Mouse (Mus musculus): ENCODE data around the gene Hoxa4. TPM values are rescaled to one million over a fixed set of nuclear protein-coding genes. Genes with fewer than 3 reads are reported as not detected.

The Hoxa4 gene
- polyA plus RNA-seq, 1 experiment from 2014 or later = not detected

DNA sequence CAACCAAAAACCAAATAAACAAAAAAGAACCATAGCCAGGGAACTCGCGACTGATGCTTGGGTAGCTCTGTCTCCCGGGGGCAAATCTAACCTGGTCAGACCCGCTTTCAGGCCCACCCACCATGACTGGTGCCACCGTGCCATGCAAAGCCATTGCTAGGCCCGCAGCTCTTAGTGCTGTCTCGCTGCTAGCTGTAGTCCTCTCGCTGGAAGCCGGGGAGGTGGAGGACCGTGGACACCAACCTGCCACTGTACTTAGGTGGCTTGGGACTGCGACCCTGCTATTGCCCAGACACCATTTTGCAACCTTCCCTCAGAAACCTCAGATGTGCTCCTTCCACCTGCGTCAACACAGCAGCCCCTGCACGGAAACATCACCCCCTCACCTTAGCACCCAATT is 20.4 kb upstream of the Hoxa4 start:
- no peaks in the 10 kb centered on the region for H3K9me3 ChIP-seq
- peaks cover 9% of the 10 kb centered on the region for H3K4me1 ChIP-seq
- no peaks in the 10 kb centered on the region for H3K36me3 ChIP-seq (replicated peaks)
- no peak overlapping the region for H3K4me2 ChIP-seq
- no peak overlapping the region for H3K9ac ChIP-seq
- peaks cover 98% of the 10 kb centered on the region for H3K27me3 ChIP-seq (replicated peaks)
- no peak overlapping the region for H3K27ac ChIP-seq
- 7% methylated on average over 13 of the region's 13 CpGs for WGBS
- no peak for ATAC-seq (replicated peaks)
- H3K4me3 ChIP-seq = no peak overlapping the region

DNA sequence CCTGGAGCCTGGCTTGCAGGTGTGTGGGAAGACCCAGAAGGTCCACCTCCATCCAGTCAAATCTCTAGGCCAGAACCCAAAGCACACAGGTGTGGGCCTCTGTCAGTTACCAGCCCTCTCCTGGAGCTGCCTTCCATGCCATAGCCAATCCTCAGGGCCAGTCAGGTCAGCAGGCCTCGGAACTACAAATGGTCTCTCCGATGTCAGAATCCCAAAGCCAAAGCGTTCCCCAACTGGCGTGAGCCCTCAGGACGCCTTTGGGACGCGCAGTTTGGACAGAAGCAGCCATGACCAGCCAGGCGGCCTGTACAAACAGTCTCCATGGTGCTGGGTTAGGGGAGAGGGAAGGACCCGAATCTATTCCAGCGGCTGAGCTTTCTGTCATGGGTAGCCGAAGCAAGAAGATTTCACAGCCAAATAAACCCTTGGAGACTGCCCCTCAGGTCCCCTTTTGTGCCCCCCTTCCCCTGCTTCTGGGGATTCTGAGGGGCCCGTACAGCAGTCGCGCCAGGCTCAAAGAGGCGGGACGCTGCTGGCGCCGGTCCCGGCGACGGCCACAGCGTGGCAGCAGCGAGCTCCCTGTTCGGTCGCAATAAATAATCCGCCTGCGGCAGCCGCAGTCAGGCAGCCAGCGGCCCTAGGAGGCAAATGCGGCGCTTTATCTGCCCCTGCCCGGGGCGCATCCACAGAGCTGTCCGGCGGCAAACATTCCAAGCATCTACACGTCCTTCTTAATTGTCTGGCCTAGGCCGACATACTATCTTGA is 19.8 kb upstream of the Hoxa4 start:
- Histone ChIP-seq H3K4me1 (peaks cover 6% of the 10 kb centered on the region; the same call in 1 of the 2 replicates), H3K9me3 (no peaks in the 10 kb centered on the region), H3K4me2 (no peak overlapping the region), H3K4me3 (no peak overlapping the region), H3K27ac (no peak overlapping the region), H3K36me3 (replicated peaks) (no peaks in the 10 kb centered on the region), H3K27me3 (replicated peaks) (peaks cover 98% of the 10 kb centered on the region), H3K9ac (no peak overlapping the region)
- 0 out of 2 replicates have a peak, but pooled peaks have one; percentile 33 for ATAC-seq (replicated peaks)
- WGBS = under 1% methylated on average over 37 of the region's 37 CpGs

DNA sequence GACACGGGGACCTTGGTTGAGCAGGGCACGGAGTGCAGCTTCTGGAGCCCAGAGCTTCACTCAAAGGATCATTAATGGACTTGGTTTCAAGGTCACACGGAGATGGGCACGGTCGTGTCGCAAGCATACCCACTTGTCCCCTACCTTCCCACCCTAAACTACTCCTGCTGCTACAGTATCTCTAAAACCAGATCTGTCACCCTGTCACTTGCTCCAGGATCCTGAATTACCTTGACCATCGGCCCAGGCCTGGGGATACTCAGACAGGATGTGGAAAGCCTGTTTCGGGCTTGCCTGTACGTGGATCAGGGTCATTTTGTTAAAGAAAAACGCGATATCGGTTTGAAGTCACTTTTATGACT is 18.1 kb upstream of the Hoxa4 start:
- no peak overlapping the region for H3K4me3 ChIP-seq
- peaks cover 98% of the 10 kb centered on the region for H3K27me3 ChIP-seq (replicated peaks)
- no peaks in the 10 kb centered on the region for H3K36me3 ChIP-seq (replicated peaks)
- ATAC-seq (replicated peaks) = no peak
- H3K9me3 ChIP-seq = no peaks in the 10 kb centered on the region
- H3K27ac ChIP-seq = no peak overlapping the region
- no peak overlapping the region for H3K4me2 ChIP-seq
- H3K9ac ChIP-seq = no peak overlapping the region
- 7% methylated on average over 12 of the region's 12 CpGs for WGBS
- peaks cover 6% of the 10 kb centered on the region; the same call in 1 of the 2 replicates for H3K4me1 ChIP-seq

DNA sequence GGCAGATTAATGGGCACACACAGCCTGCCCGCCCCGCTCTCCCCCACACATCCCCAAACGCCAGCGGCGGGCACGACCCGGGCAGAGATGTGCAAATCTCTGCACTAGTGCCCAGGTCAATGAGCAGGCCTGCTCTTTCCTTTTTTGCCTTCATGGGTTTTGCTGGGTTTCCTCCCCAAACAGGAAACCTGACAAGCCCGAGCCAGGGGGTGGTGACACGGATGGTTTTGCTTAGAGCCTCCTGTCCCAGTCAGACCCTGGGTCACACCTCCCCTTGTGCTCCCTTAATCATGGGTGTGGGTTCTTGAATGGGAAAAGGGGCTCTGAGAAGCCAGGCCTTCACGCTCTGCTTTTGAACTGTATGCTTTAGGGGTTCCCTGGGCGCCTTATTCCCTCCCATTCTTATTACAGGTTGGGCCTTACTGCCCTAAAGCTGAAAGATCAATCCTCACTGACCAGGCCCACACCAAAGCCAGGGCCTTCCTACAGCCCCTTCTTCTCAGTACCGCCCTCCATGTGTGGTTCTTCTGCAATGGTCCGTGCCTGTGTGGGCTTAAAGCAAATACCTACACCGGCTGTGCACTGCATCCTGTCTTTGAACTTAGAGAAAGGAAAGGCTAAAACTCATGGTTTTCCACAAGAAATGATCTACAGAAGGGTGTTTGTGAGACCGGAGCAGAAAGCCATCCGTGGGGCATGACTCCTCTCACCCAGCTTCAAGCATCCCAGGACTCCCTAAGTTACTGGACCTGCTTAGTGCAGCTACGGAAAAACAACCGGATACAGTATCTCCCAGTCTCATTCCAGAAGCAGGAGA is 17.5 kb upstream of the Hoxa4 start:
- no peak overlapping the region for H3K4me3 ChIP-seq

DNA sequence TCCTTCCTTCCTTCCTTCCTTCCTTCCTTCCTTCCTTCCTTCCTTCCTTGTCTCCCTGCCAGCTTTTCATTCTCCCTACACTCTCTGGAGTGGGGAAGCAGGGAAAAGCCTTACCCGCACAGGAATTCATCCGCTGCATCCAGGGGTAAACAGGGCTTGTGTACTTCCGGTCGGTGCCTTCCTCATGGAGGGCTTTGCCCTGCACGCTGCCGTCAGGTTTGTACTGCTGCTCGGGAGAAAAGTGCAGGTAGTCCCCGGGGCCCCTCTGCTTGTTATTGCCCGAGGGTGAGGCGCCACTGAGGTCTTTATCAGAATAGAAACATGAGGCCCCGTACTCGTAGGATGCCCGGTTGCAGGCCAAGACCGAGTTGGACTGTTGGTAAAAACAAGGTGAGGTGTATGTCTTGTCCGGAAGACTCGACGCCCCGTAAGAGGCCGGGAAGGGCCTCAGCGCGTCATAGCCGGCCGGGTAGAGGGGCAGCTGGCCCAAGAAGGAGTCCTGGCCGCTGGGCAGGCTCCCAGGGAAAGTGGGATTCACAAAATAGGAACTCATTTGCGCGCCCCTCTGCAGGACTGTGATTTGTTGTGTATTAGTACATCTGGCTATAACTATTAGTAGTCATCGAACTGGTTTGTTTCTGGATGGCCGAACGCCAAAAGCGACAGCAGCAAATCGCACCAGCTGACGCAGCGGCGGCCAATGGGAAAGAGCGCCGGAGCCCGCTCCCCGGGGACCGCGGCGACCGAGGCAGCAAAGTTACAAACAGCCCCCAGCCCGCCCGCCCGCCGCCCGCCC is 16.7 kb upstream of the Hoxa4 start, which contains the start of gene Hoxa6:
TSS of gene Hoxa6 (minus strand) at position 651 of the 796 bp plus-strand sequence.
- Histone ChIP-seq H3K4me1 (peaks cover 12% of the 10 kb centered on the region), H3K36me3 (replicated peaks) (no peaks in the 10 kb centered on the region), H3K9ac (no peak within 1 kb of the TSS), H3K4me2 (no peak within 1 kb of the TSS), H3K27me3 (replicated peaks) (peaks cover 98% of the 10 kb centered on the region), H3K27ac (no peak within 1 kb of the TSS), H3K9me3 (no peaks in the 10 kb centered on the region), H3K4me3 (no peak within 1 kb of the TSS)
- WGBS = under 1% methylated on average over 47 of the region's 47 CpGs
- ATAC-seq (replicated peaks) = no peak

More for the DNA sequence above, 17.5 kb upstream of the Hoxa4 start:
- Histone ChIP-seq H3K36me3 (replicated peaks) (no peaks in the 10 kb centered on the region), H3K9ac (no peak overlapping the region), H3K4me2 (no peak overlapping the region), H3K27ac (no peak overlapping the region), H3K4me1 (peaks cover 8% of the 10 kb centered on the region), H3K27me3 (replicated peaks) (peaks cover 98% of the 10 kb centered on the region), H3K9me3 (no peaks in the 10 kb centered on the region)
- no peak for ATAC-seq (replicated peaks)
- WGBS = 3% methylated on average over 18 of the region's 18 CpGs

DNA sequence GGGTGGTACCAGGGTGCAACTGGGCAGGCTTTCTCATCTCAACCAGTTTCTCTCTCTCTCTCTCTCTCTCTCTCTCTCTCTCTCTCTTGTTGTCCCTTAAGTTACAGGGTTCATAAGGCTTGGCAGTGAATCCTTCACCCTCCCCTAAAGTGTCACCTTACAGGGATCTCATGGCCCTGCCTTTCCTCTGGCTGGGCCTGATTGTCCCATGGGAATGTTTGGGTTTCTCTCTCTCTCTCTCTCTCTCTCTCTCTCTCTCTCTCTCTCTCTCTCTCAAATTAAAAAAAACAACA is 16.1 kb upstream of the Hoxa4 start:
- Histone ChIP-seq H3K4me2 (no peak overlapping the region), H3K9me3 (no peaks in the 10 kb centered on the region), H3K9ac (no peak overlapping the region), H3K27ac (no peak overlapping the region), H3K27me3 (replicated peaks) (peaks cover 98% of the 10 kb centered on the region), H3K36me3 (replicated peaks) (no peaks in the 10 kb centered on the region), H3K4me1 (peaks cover 12% of the 10 kb centered on the region), H3K4me3 (no peak overlapping the region)
- no peak for ATAC-seq (replicated peaks)

DNA sequence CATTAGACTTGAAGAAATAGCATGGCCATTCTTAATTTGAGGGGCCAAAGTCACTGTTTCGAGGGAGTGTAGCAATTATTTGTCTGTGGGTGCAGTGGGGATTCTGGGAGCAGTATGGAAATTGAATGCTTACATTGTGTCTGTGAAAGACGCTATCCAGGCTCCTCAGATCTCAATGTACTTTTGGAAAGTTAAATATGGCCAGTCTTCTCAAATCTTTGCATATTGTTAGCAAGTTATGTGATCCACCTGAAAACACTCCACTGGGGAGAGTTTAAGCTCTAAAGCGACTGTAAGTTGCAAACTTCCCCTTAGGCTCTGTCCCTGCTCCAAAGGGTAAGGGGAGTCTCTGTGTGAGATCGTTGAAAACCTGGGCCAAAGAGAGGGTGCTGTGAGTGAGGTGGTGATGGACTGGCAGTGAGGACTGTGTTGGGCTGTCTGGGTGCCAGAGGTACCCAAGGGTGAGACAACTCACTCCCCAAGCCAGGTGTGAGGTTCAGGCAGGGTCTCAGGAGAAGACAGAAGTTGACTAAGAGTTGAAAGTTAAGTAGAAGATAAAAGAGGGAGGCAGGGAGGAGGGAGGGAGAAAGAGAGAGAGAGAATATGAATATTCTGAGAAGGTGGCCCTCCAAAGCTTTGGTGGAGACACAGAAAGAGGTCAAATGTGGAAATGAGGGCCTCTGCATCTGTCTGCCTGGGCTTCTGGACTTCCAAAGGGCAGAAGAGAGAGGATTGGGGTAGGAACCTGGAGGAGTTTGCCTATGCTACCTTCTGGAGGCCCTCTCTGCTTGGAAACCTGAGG is 15.5 kb upstream of the Hoxa4 start:
- 3% methylated on average over 4 of the region's 4 CpGs for WGBS

DNA sequence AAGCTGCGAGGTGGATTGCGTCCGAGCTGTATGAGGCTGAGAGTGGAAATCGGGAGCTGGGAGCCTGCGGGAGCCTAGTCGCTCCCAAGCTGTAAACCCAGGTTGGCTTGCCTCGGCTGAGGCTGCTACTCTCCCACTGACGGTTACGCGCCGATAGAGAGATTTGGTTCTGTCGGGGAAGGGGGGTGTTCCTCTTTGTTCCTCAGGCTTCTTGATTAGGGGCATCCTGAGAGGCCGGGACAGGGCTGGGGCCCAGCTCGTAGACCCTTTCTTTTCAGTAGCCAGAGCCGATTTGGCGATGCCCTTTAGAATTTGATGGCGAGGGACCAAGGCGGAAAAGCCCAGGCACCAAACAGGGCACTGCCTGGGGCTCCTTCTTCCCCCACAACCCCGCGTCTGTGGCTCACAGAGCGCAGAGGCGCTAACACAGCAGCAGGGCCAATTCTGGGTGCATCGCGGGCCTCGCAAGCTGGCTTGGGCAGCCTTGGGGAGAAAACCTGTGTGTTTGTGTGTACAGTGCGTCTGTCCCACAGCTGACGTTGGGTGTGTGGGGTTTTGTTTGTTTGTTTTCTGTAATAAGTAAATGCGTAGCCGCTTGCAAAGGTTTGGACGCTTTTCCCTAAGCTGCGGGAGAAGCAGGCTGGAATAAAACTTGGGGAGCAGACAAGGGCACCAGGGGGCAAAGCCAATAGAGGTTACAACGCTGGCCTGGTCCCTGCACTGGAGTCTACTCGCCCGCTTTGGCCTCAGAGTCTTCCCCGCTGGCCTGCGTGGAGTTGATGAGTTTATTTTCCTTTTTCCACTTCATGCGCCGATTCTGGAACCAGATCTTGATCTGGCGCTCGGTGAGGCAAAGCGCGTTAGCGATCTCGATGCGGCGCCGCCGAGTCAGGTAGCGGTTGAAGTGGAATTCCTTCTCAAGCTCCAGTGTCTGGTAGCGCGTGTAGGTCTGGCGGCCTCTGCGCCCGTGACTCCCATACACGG is 14.4 kb upstream of the Hoxa4 start:
- H3K27me3 ChIP-seq (replicated peaks) = peaks cover 98% of the 10 kb centered on the region
- H3K36me3 ChIP-seq (replicated peaks) = no peaks in the 10 kb centered on the region
- H3K9me3 ChIP-seq = no peaks in the 10 kb centered on the region
- peaks cover 6% of the 10 kb centered on the region for H3K4me1 ChIP-seq
- no peak overlapping the region for H3K4me2 ChIP-seq
- H3K27ac ChIP-seq = no peak overlapping the region
- no peak for ATAC-seq (replicated peaks)
- H3K9ac ChIP-seq = no peak overlapping the region
- no peak overlapping the region for H3K4me3 ChIP-seq
- under 1% methylated on average over 55 of the region's 55 CpGs for WGBS

More for the DNA sequence above, 15.5 kb upstream of the Hoxa4 start:
- no peak overlapping the region for H3K27ac ChIP-seq
- H3K4me3 ChIP-seq = no peak overlapping the region
- no peaks in the 10 kb centered on the region for H3K36me3 ChIP-seq (replicated peaks)
- H3K9ac ChIP-seq = no peak overlapping the region
- ATAC-seq (replicated peaks) = no peak
- H3K27me3 ChIP-seq (replicated peaks) = peaks cover 98% of the 10 kb centered on the region
- H3K4me2 ChIP-seq = no peak overlapping the region
- peaks cover 12% of the 10 kb centered on the region for H3K4me1 ChIP-seq
- no peaks in the 10 kb centered on the region for H3K9me3 ChIP-seq

DNA sequence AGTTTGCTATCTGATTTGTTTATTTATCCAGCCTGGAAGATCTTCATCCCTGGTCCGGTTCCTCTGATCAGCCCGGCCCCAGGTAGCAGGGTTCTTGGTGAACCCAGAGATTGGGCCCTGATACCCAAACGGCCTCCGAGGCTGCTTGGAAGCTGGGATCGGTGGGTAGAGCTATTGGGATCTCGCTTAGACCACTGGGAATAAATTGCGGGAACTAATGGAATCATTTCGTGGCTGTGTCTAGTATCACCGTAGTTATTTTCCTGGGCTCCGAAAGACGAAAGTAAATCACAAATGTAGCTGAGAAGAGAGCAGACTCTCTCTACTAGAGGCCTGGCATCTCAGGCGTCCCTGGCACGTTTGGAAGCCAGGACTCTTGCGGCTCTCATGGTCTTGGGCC is 13.7 kb upstream of the Hoxa4 start:
- Histone ChIP-seq H3K4me2 (no peak overlapping the region), H3K9me3 (no peaks in the 10 kb centered on the region), H3K9ac (no peak overlapping the region), H3K27me3 (replicated peaks) (peaks cover 99% of the 10 kb centered on the region), H3K36me3 (replicated peaks) (no peaks in the 10 kb centered on the region), H3K4me1 (peaks cover 6% of the 10 kb centered on the region), H3K4me3 (no peak overlapping the region), H3K27ac (no peak overlapping the region)
- ATAC-seq (replicated peaks) = no peak
- 4% methylated on average over 14 of the region's 14 CpGs for WGBS

DNA sequence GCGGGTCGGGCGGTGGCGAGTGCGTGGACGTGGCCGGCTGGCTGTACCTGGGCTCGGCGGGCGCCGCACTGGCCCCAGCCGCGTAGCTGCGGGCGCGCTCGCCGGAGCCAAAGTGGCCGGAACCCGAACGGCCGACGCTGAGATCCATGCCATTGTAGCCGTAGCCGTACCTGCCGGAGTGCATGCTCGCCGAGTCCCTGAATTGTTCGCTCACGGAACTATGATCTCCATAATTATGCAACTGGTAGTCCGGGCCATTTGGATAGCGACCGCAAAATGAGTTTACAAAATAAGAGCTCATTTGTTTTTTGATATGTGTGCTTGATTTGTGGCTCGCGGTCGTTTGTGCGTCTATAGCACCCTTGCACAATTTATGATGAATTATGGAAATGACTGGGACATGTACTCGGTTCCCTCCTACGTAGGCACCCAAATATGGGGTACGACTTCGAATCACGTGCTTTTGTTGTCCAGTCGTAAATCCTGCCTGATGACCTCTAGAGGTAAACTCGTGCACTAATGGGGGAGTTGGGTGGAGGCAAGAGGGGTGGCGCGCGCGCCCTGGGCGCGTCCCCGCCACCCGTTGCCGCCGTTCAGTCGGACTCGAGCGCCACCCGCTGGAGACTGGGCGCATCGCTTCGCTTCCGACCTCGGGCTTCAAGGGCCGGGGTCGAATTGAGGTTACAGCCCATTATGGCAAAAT is 12.6 kb upstream of the Hoxa4 start, which contains the start of gene Hoxa5:
TSS of gene Hoxa5 (minus strand) at position 538 of the 703 bp plus-strand sequence.
- Histone ChIP-seq H3K9ac (no peak within 1 kb of the TSS), H3K27me3 (replicated peaks) (peaks cover 99% of the 10 kb centered on the region), H3K27ac (no peak within 1 kb of the TSS), H3K4me2 (0 out of 2 replicates have a peak within 1 kb of the TSS, but pooled peaks have one; percentile 0), H3K4me1 (peaks cover 6% of the 10 kb centered on the region), H3K36me3 (replicated peaks) (no peaks in the 10 kb centered on the region), H3K4me3 (no peak within 1 kb of the TSS), H3K9me3 (no peaks in the 10 kb centered on the region)
- ATAC-seq (replicated peaks) = no peak
- WGBS = under 1% methylated on average over 65 of the region's 65 CpGs

Data from midbrain, embryonic 15.5 days (tissue).